Mouse (Mus musculus): ENCODE results near the gene Tubb2b. TPM values are rescaled to one million over a fixed set of nuclear protein-coding genes. Genes with fewer than 3 reads are reported as not detected.

Tubb2b gene
- total RNA-seq, 1 experiment from 2014 or later, result not detected

DNA sequence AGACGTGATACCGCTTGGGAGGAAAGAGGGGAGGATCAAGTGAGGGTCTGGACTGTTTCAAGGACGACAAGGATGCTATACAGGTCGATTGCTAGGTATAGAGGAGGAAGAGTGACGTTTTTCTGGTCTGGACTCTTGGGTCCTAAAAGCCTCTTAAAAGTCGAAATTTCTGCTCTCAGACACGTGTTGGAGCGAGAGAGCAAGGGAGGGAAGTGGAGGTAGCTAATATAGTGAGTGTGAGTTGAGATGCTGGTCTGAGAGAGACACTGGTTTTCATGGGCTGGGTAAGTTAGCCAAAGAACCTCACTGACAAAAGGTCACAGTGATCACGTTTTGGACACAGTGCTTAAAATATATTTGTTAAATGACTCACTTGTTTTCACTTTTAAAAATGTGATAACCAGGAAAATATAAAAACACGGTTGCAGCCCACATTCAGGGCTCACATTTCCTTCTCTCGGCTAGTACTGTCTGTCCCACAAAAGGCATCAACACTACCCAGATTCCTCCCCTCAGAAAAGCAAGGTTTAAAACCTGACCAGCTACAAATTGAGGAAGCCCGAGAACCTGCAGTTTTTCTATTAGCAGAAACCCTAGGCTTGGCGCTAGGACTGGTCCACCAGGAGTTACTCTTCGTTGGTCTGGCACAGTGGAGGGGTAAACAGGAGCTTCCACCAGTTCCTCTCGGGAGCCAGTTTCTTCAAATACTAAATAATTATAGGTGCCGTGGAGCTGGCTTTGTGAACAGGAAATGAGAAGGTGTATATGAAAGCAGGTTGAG is 51.6 kb downstream of the Tubb2b start:
- no peak for ATAC-seq (replicated peaks; ENCODE audit: low read depth, poor library complexity, severe bottlenecking)

DNA sequence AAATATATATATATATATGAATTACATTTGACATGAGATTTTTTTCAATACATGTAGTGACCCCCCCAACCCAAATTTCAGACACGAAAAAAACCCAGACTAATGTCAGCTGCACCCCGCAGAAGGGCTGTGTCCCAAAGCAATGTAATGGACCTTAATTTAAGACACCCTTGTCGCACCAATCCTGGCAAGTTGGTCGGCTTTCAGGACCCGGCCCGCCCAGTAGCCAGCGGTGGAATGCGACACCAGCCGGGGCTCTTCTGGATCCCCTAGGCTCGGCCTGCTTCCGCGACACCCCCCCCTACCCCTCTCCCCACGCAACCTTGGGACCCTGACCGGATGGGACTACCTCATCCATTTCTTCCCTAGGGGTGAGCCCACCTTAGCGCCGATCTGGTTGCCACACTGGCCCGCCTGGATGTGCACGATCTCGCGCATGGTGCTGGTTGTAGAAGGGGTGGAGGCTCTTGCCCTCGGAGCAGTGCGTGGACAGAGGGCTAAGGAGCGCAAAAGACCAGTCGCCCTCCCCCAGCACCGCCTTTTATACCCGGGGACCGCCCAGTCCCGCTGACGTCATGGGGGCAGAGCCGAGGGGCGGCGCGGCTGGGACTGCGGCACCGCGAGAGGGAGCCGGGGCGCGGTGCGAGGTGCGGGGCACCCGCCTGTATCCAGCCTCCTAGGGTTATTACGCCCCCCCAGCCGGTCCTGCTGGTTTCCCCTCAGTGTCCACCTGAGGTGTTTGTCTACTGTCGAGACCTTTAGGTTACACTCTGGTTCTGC is 52.6 kb downstream of the Tubb2b start, which contains the start of gene Tubb2a:
TSS of gene Tubb2a (minus strand) at position 516 of the 780 bp plus-strand sequence.
- peak; percentile 74 for ATAC-seq (replicated peaks; ENCODE audit: low read depth, poor library complexity, severe bottlenecking)

Other genes with a start within 250 kb of the Tubb2b start
- gene Serpinb6c, start 224.8 kb downstream of the Tubb2b start, total RNA-seq (2017), result not detected in 2 replicates
- 25.9 and 29.3 TPM in 2 replicates for gene Nqo2, start 165.8 kb downstream of the Tubb2b start, total RNA-seq (2017)
- gene Ripk1, start 128.1 kb downstream of the Tubb2b start, total RNA-seq (2017), result 43.0 and 47.0 TPM in 2 replicates
- 15.1 and 16.4 TPM in 2 replicates for gene Serpinb6a, start 127.7 kb downstream of the Tubb2b start, total RNA-seq (2017)
- 25.9 and 51.3 TPM in 2 replicates for gene Bphl, start 92.9 kb downstream of the Tubb2b start, total RNA-seq (2017)
- 8.1 and 15.1 TPM in 2 replicates for gene Tubb2a, start 52.5 kb downstream of the Tubb2b start, total RNA-seq (2017)
- gene Psmg4, start 32.5 kb upstream of the Tubb2b start, total RNA-seq (2017), result 189 and 240 TPM in 2 replicates
- 4.6 and 14.1 TPM in 2 replicates for gene Slc22a23, start 214.7 kb upstream of the Tubb2b start, total RNA-seq (2017)

Measured in common myeloid progenitor, adult 5-6 weeks (primary cell).